Comparison of ENCODE assay signal across 10 mouse cellular contexts in genomic region chr10:24886008-24886407, GRCm38 (mm10). TPM values are rescaled to one million over a fixed set of nuclear protein-coding genes. Genes with fewer than 3 reads are reported as not detected.
DNase-seq lines count a peak whose midpoint lies in the region; ATAC-seq and TF ChIP-seq lines count a peak whose summit lies in the region.
"Had no signal": no experiment of that assay in that cellular context is flagged by ENCODE, and none has a peak within 500 bp of the region (broad histone marks: within the 10 kb centered on the region; RNA-seq: fewer than 3 reads in every experiment).

No protein-coding gene starts in this region.

- H3K4me3 ChIP-seq in kidney, postnatal 0 days (replicated peaks; ENCODE audit: low read depth, low read length) = no peak overlapping the region
- H3K4me3 ChIP-seq: embryonic facial prominence, embryonic 12.5 days; limb, embryonic 13.5 days had no signal

- WGBS in kidney, postnatal 0 days = 84% methylated on average over 9 of the region's 9 CpGs

- ATAC-seq in kidney, postnatal 0 days (replicated peaks; ENCODE audit: low FRiP score, low read depth) = 0 out of 2 replicates have a peak, but pooled peaks have one; percentile 36
- ATAC-seq in erythroblast, adult 5-6 weeks (replicated peaks; ENCODE audit: low FRiP score, poor library complexity, severe bottlenecking) = no peak

- H3K9ac ChIP-seq in kidney, postnatal 0 days (ENCODE audit: low read depth, low read length) = no peak overlapping the region
- H3K9ac ChIP-seq: embryonic facial prominence, embryonic 12.5 days; limb, embryonic 13.5 days had no signal

- H3K9me3 ChIP-seq in kidney, postnatal 0 days (replicated peaks; ENCODE audit: low read length) = no peaks in the 10 kb centered on the region
- H3K9me3 ChIP-seq: embryonic facial prominence, embryonic 12.5 days; limb, embryonic 13.5 days had no signal

- DNase-seq in kidney, postnatal 0 days (ENCODE audit: low spot score) = peak; percentile 15
- DNase-seq in kidney, adult 9 months = no peak
- peak; percentile 37 to 39 for DNase-seq in B cell, adult 2 months
- peak; percentile 54 for DNase-seq in MN1 (ENCODE audit: low spot score)
- DNase-seq in induced T-regulatory cell, adult 2 months (ENCODE audit: low read depth) = peak; percentile 38
- peak; percentile 9 for DNase-seq in thymus, postnatal 25 days
- DNase-seq in cerebellum, postnatal 4 days (ENCODE audit: low spot score in 2 of 2) = no peak

- no peak overlapping the region for H3K4me2 ChIP-seq in kidney, postnatal 0 days (ENCODE audit: low read length)
- H3K4me2 ChIP-seq: embryonic facial prominence, embryonic 12.5 days; limb, embryonic 13.5 days had no signal

- H3K4me1 ChIP-seq in kidney, postnatal 0 days (replicated peaks; ENCODE audit: insufficient read depth, low read length) = no peaks in the 10 kb centered on the region
- H3K4me1 ChIP-seq: embryonic facial prominence, embryonic 12.5 days; limb, embryonic 13.5 days had no signal

- H3K27ac ChIP-seq in kidney, postnatal 0 days = no peak overlapping the region
- H3K27ac ChIP-seq: embryonic facial prominence, embryonic 12.5 days; limb, embryonic 13.5 days had no signal

- H3K36me3 ChIP-seq in kidney, postnatal 0 days (ENCODE audit: insufficient read depth, low read length) = peaks cover 42% of the 10 kb centered on the region

- TF ChIP-seq CTCF in kidney, postnatal 0 days (IDR thresholded peaks at IDR 0.05; ENCODE audit: low read depth) = peak; percentile 64

- H3K27me3 ChIP-seq in kidney, postnatal 0 days (ENCODE audit: insufficient read depth, low read length) = no peaks in the 10 kb centered on the region
- H3K27me3 ChIP-seq: embryonic facial prominence, embryonic 12.5 days; limb, embryonic 13.5 days had no signal

RNA-seq across cellular contexts. Expression of gene Med23, which starts 16.2 kb away (rescaled TPM):
- polyA plus RNA-seq in kidney, postnatal 0 days (2015; fragmentation: Nextera tagmentation; extraction: Ambion mirVana) = 12.1 and 13.3 TPM in 2 replicates
- total RNA-seq in erythroblast, adult 5-6 weeks (2015; ENCODE audit: low replicate concordance) = 5.2 and 7.9 TPM in 2 replicates
- total RNA-seq in erythroblast, adult 5-6 weeks (2017; ENCODE audit: low replicate concordance) = 9.1 and 12.2 TPM in 2 replicates

RNA-seq across cellular contexts. Expression of gene Arg1, which starts 41.3 kb away (rescaled TPM):
- 1.6 and 2.0 TPM in 2 replicates for polyA plus RNA-seq in kidney, postnatal 0 days (2015; fragmentation: Nextera tagmentation; extraction: Ambion mirVana)
- total RNA-seq in erythroblast, adult 5-6 weeks (2015; ENCODE audit: low replicate concordance) = not detected in 2 replicates
- 0.42 and 0.77 TPM in 2 replicates for total RNA-seq in erythroblast, adult 5-6 weeks (2017; ENCODE audit: low replicate concordance)

RNA-seq across cellular contexts. Expression of gene Enpp3, which starts 43.4 kb away (rescaled TPM):
- polyA plus RNA-seq in kidney, postnatal 0 days (2015; fragmentation: Nextera tagmentation; extraction: Ambion mirVana) = 4.0 and 4.8 TPM in 2 replicates
- total RNA-seq in erythroblast, adult 5-6 weeks (2015; ENCODE audit: low replicate concordance) = 2.1 TPM in 1 of 2 replicates, not detected in the other
- total RNA-seq in erythroblast, adult 5-6 weeks (2017; ENCODE audit: low replicate concordance) = 0.85 and 1.3 TPM in 2 replicates

Comparison
In these comparisons a context has a peak if more than half of its experiments do, and no peak if none do; other contexts are left out.
1. DNase-seq: peak in kidney, postnatal 0 days (single experiment), B cell, adult 2 months (2 of 2), MN1 (single experiment), induced T-regulatory cell, adult 2 months (single experiment) and thymus, postnatal 25 days (single experiment); none in kidney, adult 9 months (single experiment) and cerebellum, postnatal 4 days (0 of 2).